Mouse (Mus musculus) adipocyte (in vitro differentiated cells): ENCODE measurements at regions not wholly inside any gene's neighbourhood (a gene's known extent, or its start where the extent isn't known, plus 50 kb on each side); places are given as distances from the start of the nearest gene placed in this dataset.
"Not testable (repeated sequence)": the region's sequence is repeated elsewhere in the genome, so short reads cannot be mapped to it uniquely, and the experiment has no call there.

Experiments
- DNase-seq: peaks from one replicate; pipeline ENCODE4 v3.0.0-alpha.2; 2016; ENCODE audit warnings: low spot score

- DNase-seq: no peak
Observed at GRCm38 (mm10) chr14:58336148-58336547, 265.8 kb downstream of the Fgf9 start.

- DNase-seq: no peak
Observed at GRCm38 (mm10) chr14:58323164-58323563, 252.8 kb downstream of the Fgf9 start.

- no peak for DNase-seq
Observed at GRCm38 (mm10) chr14:58322461-58322860, 252.1 kb downstream of the Fgf9 start.

- DNase-seq: no peak
Observed at GRCm38 (mm10) chr14:58321875-58322274, 251.5 kb downstream of the Fgf9 start.

- DNase-seq: no peak
Observed at GRCm38 (mm10) chr14:58321234-58321633, 250.9 kb downstream of the Fgf9 start.

- DNase-seq: no peak
Observed at GRCm38 (mm10) chr14:58317640-58318039, 247.3 kb downstream of the Fgf9 start.

GRCm38 (mm10) chr14:58317231-58317630, 246.9 kb downstream of the Fgf9 start:
- DNase-seq: no peak

- DNase-seq: no peak
Observed at GRCm38 (mm10) chr14:58307695-58308094, 237.3 kb downstream of the Fgf9 start.

GRCm38 (mm10) chr14:58306832-58307521, 236.6 kb downstream of the Fgf9 start:
- DNase-seq: no peak

- no peak for DNase-seq
Observed at GRCm38 (mm10) chr14:58300411-58300887, 230.1 kb downstream of the Fgf9 start.

- DNase-seq: no peak
Observed at GRCm38 (mm10) chr14:58286007-58286525, 215.7 kb downstream of the Fgf9 start.

- no peak for DNase-seq
Observed at GRCm38 (mm10) chr14:58282708-58283290, 212.5 kb downstream of the Fgf9 start.

GRCm38 (mm10) chr14:58282264-58282663, 211.9 kb downstream of the Fgf9 start:
- no peak for DNase-seq

- not testable (repeated sequence) for DNase-seq
Observed at GRCm38 (mm10) chr14:58274440-58274839, 204.1 kb downstream of the Fgf9 start.

- no peak for DNase-seq
Observed at GRCm38 (mm10) chr14:58273693-58274419, 203.5 kb downstream of the Fgf9 start.

GRCm38 (mm10) chr14:58265373-58265772, 195.0 kb downstream of the Fgf9 start:
- DNase-seq: no peak

- DNase-seq: no peak
Observed at GRCm38 (mm10) chr14:58264401-58264800, 194.1 kb downstream of the Fgf9 start.

GRCm38 (mm10) chr14:58253369-58253968, 183.1 kb downstream of the Fgf9 start:
- DNase-seq: peak; percentile 24

- DNase-seq: no peak
Observed at GRCm38 (mm10) chr14:58225869-58226268, 155.5 kb downstream of the Fgf9 start.

- no peak for DNase-seq
Observed at GRCm38 (mm10) chr14:58224419-58224818, 154.1 kb downstream of the Fgf9 start.

GRCm38 (mm10) chr14:58208401-58208800, 138.1 kb downstream of the Fgf9 start:
- no peak for DNase-seq

GRCm38 (mm10) chr14:58202607-58203295, 132.4 kb downstream of the Fgf9 start:
- no peak for DNase-seq
